Mouse (Mus musculus): Measurements from ENCODE around the gene Msrb2. TPM values are rescaled to one million over a fixed set of nuclear protein-coding genes. Genes with fewer than 3 reads are reported as not detected.

Gene Msrb2
- total RNA-seq, 1 experiment from 2014 or later = 6.5 TPM

- ATAC-seq (ENCODE audit: extremely low read depth, insufficient number of reproducible peaks, low FRiP score, poor library complexity, severe bottlenecking) = no peak
Observed at GRCm38 (mm10) chr2:19385772-19386171, 14.5 kb downstream of the Msrb2 start.

GRCm38 (mm10) chr2:19388329-19389103 is 17.3 kb downstream of the Msrb2 start:
- peak; percentile 97 for ATAC-seq (ENCODE audit: extremely low read depth, insufficient number of reproducible peaks, low FRiP score, poor library complexity, severe bottlenecking)

DNA sequence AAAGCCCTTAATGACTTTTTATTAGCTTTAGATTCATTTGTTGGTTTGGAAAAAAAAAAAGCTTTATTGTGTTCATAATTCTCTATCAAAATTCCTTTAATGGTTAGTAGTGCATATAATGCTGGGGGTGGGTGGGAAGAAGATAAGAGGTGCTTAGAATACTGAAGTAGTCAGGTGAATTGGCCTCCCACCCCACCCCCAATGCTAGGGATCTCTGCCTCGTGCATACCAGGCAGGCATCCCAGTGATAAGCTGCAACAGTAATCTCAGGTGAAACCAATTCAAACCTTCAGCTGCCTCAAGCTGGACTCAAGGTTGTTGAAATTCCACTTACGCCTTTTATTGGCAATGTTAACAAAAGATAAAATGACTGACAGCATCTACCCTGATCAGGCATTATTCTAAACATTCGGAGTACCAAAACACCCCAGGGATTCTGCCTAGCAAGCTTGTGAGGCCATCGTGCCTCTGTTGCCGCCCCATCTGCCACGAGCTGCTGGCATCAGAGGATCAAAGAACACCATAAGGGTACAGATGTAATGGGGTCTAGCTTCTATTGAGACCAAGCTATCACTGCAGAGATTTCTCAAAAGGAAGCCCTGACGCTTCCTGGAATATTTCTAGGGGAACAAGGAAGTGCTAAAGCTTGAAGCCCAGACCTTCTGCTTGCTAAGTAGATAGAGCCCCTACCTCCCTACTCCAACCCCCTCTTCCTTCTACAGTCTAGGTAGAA is 19.3 kb downstream of the Msrb2 start:
- ATAC-seq (ENCODE audit: extremely low read depth, insufficient number of reproducible peaks, low FRiP score, poor library complexity, severe bottlenecking) = no peak

GRCm38 (mm10) chr2:19391649-19392048 is 20.4 kb downstream of the Msrb2 start:
- ATAC-seq (ENCODE audit: extremely low read depth, insufficient number of reproducible peaks, low FRiP score, poor library complexity, severe bottlenecking) = no peak

GRCm38 (mm10) chr2:19392793-19393192 is 21.6 kb downstream of the Msrb2 start:
- no peak for ATAC-seq (ENCODE audit: extremely low read depth, insufficient number of reproducible peaks, low FRiP score, poor library complexity, severe bottlenecking)

DNA sequence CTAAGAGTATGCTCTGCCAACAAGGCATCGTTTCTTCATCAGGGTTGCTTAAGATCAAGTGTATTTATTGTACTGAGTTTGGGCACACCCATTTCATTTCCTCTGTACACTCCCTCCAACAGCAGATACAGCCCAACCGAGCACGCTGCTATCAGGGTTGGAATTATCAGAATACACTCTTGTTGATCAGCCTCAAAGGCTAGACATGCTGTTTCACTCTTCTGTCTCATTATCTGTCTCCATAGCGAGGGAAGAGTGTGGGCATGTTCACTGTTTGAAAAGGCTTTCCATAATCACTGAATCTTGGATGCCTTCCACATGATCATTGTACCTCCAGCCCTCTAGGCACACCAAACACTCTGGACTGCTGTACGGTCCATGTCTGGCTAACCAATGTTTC is 34.2 kb downstream of the Msrb2 start:
- no peak for ATAC-seq (ENCODE audit: extremely low read depth, insufficient number of reproducible peaks, low FRiP score, poor library complexity, severe bottlenecking)

DNA sequence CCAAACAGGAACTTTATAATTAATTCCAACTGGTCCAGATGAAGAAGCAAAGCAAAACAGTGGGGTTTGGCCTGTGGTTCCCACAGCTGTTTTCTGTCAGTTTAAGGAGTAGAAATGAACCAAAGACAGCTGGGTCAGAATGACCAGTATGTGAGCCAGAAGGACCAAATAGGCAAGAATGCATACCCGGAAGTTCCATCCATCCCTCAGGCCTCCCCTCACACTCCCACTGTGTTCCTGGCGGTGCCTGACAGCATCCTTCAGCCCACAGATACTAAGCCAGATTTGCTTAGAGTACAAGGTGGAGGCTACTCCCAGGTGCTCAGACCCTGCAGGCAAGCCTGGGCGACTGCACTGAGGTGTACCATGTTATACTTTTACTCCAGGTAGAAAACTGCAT is 35.3 kb downstream of the Msrb2 start:
- ATAC-seq (ENCODE audit: extremely low read depth, insufficient number of reproducible peaks, low FRiP score, poor library complexity, severe bottlenecking) = no peak

DNA sequence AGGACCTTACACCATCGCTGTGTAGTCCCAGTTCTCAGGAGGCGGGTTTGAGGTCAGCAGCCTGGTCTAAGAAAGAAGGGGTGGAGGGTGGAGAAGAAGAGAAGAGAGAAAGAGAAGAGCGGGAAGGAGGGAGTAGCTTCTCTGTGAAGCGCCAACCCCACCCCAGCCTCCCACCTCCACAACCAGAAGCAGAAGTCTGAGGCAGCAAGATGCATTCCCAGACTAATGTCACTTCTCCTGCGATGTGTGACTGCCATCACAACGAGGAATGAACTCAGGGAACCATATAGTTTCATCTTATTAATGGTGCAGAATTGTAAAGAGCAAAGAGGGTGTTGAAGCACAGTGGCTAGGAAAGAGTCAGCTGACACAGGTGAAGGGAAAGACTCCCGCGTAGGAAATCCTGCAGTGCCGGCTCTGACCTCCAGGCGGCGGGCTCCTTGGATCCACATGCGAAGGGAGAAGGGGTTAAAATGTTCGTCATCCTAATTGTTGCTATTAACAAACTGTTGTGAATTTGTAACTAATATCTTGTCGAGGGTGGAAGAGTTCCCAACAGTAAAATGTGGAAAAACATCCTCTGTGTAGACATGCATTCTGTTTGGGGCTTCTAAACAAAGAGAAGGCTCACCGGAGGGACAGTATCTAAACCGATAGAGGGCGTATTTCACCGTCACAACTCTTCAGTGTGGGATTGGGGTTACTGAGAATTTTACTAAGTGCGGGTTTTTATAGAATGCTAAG is 43.2 kb downstream of the Msrb2 start:
- ATAC-seq (ENCODE audit: extremely low read depth, insufficient number of reproducible peaks, low FRiP score, poor library complexity, severe bottlenecking) = 0 out of 2 replicates have a peak, but pooled peaks have one; percentile 5

DNA sequence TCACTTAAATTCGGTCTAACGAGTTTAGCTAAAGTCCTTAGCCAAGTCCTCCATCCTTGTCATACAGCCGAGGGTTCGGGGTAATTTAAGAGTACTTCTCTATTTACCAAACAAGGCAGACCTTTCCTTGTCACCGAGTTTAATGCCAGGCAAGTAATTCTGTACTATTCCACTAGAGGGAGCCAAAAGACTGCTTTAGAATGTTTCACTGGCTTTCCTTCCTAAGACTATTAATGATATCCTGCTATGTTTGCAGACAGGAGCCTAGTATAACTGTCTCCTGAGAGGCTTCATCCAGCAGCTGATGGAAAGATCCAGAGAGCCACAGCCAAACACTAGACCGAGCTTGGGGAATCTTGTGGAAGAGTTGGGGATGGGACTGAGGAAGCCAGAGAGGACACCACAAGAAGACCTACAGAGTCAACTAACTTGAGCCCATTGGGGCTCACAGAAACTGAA is 43.9 kb downstream of the Msrb2 start:
- ATAC-seq (ENCODE audit: extremely low read depth, insufficient number of reproducible peaks, low FRiP score, poor library complexity, severe bottlenecking) = peak; percentile 82

GRCm38 (mm10) chr2:19416066-19416465 is 44.8 kb downstream of the Msrb2 start:
- ATAC-seq (ENCODE audit: extremely low read depth, insufficient number of reproducible peaks, low FRiP score, poor library complexity, severe bottlenecking) = no peak

GRCm38 (mm10) chr2:19419686-19420345 is 48.6 kb downstream of the Msrb2 start:
- ATAC-seq (ENCODE audit: extremely low read depth, insufficient number of reproducible peaks, low FRiP score, poor library complexity, severe bottlenecking) = no peak

GRCm38 (mm10) chr2:19422226-19422625 is 51.0 kb downstream of the Msrb2 start:
- ATAC-seq (ENCODE audit: extremely low read depth, insufficient number of reproducible peaks, low FRiP score, poor library complexity, severe bottlenecking) = no peak

DNA sequence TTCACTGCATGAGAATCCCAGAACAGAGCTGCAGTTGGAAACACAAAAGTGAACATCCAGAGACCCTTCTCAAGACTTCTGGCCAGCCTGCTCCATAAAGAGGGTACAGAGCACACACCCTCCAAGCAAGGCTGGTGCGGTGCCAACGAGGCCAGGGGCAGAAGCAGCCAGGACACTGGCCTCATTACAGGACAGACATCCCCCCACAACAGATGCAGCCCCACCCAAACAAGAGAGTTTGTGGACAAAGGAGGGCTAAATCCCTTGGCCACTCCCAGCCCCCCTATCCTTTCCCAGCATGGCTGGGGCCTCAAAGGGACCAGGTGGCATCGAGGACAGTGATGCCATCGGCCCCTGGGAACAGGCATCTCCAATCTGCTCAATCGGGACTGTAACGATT is 51.8 kb downstream of the Msrb2 start:
- ATAC-seq (ENCODE audit: extremely low read depth, insufficient number of reproducible peaks, low FRiP score, poor library complexity, severe bottlenecking) = no peak

DNA sequence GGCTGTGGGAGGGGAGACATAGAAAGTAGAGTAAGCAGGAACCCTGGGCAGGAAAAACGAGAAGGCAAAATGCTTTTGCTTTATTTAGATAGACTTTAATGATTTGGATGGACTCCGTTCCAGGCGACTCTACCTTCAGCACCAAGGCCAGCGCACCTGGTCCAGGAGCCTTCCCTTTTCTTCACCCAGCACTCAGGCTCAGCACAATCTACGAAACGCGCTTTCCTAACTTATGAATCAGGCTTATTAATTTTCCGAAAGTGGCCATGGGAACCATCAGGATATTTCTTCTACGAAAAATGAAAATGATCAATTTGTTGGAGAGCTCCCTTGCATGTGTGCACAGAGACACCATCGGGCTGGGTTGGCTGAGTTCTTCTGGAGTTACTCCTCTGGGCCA is 57.8 kb downstream of the Msrb2 start:
- ATAC-seq (ENCODE audit: extremely low read depth, insufficient number of reproducible peaks, low FRiP score, poor library complexity, severe bottlenecking) = no peak

- 0 out of 2 replicates have a peak, but pooled peaks have one; percentile 6 for ATAC-seq (ENCODE audit: extremely low read depth, insufficient number of reproducible peaks, low FRiP score, poor library complexity, severe bottlenecking)
Observed at GRCm38 (mm10) chr2:19429691-19430690, 58.8 kb downstream of the Msrb2 start.

DNA sequence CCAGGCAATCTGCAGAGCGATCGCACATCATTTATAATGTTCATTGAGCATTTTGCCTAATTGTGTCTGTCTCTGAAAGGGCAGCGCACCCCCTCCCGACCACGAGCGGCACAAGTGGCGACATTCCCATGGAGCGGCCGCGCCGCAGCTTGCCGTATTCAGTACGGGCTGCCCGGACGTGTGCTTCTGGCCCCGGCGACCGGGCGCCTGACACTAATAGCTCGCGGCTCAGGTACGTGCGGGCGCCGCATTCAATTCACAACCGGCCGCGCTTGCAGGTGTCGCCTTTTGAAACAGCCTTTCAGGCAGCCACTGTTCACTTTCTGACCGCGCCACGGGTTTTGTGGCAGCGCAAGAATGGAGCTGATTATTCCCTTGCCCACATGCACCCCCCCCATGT is 59.5 kb downstream of the Msrb2 start:
- no peak for ATAC-seq (ENCODE audit: extremely low read depth, insufficient number of reproducible peaks, low FRiP score, poor library complexity, severe bottlenecking)

DNA sequence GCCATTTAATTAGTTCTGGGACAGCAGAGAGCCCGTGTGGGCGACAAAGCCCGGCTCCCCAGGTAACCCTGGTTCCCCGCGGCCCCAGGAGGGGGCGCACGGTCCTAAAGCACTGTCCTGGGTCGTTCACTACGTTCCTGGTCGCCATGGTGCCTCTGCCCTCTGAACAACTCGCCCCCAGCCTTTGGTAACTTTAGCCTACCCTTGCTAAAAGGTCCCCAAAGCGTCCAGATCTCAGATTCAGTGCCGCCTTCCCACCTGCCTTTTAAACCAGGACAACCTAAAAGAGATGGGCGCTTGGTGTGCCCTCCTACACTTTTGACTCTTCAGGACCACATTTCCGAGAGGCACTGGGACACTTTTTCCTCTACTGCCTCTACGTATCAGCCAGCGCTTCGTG is 59.9 kb downstream of the Msrb2 start:
- no peak for ATAC-seq (ENCODE audit: extremely low read depth, insufficient number of reproducible peaks, low FRiP score, poor library complexity, severe bottlenecking)
